Mouse (Mus musculus) cerebellum, adult 9-11 months (tissue): ENCODE measurements around the gene Kctd15.

Source experiments
- DNase-seq: peaks from one replicate; pipeline ENCODE4 v3.0.0; 2022

Kctd15 gene

GRCm38 (mm10) chr7:34656632-34657031, at the start of gene Kctd15:
TSS of gene Kctd15 (minus strand) at chr7:34656732.
- no peak for DNase-seq

GRCm38 (mm10) chr7:34704401-34704800, 47.9 kb upstream of the Kctd15 start:
- DNase-seq: no peak

GRCm38 (mm10) chr7:34703437-34703836, 46.9 kb upstream of the Kctd15 start:
- no peak for DNase-seq

GRCm38 (mm10) chr7:34702718-34703351, 46.3 kb upstream of the Kctd15 start:
- DNase-seq: no peak

- DNase-seq: no peak
These were observed 43.4 kb upstream of the Kctd15 start for GRCm38 (mm10) chr7:34699888-34700287.

GRCm38 (mm10) chr7:34698221-34698620, 41.7 kb upstream of the Kctd15 start:
- no peak for DNase-seq

GRCm38 (mm10) chr7:34696086-34696485, 39.6 kb upstream of the Kctd15 start:
- DNase-seq: no peak

- no peak for DNase-seq
These were observed 38.4 kb upstream of the Kctd15 start for GRCm38 (mm10) chr7:34694898-34695297.

- DNase-seq: no peak
These were observed 37.4 kb upstream of the Kctd15 start for GRCm38 (mm10) chr7:34693916-34694315.

GRCm38 (mm10) chr7:34693072-34693471, 36.5 kb upstream of the Kctd15 start:
- DNase-seq: no peak

- DNase-seq: no peak
These were observed 33.6 kb upstream of the Kctd15 start for GRCm38 (mm10) chr7:34690111-34690510.

GRCm38 (mm10) chr7:34689028-34689427, 32.5 kb upstream of the Kctd15 start:
- DNase-seq: no peak

GRCm38 (mm10) chr7:34685801-34686200, 29.3 kb upstream of the Kctd15 start:
- DNase-seq: no peak

- DNase-seq: no peak
These were observed 28.6 kb upstream of the Kctd15 start for GRCm38 (mm10) chr7:34685176-34685575.

- no peak for DNase-seq
These were observed 24.4 kb upstream of the Kctd15 start for GRCm38 (mm10) chr7:34680771-34681421.

- DNase-seq: no peak
These were observed 23.4 kb upstream of the Kctd15 start for GRCm38 (mm10) chr7:34679886-34680285.

- DNase-seq: peak; percentile 57
These were observed 19.4 kb upstream of the Kctd15 start for GRCm38 (mm10) chr7:34675831-34676514.

GRCm38 (mm10) chr7:34675120-34675790, 18.7 kb upstream of the Kctd15 start:
- DNase-seq: no peak

- DNase-seq: no peak
These were observed 16.4 kb upstream of the Kctd15 start for GRCm38 (mm10) chr7:34672916-34673315.

- DNase-seq: peak; percentile 78
These were observed 15.4 kb upstream of the Kctd15 start for GRCm38 (mm10) chr7:34671911-34672310.

- DNase-seq: no peak
These were observed 14.2 kb upstream of the Kctd15 start for GRCm38 (mm10) chr7:34670778-34671177.

- no peak for DNase-seq
These were observed 12.8 kb upstream of the Kctd15 start for GRCm38 (mm10) chr7:34669336-34669735.

GRCm38 (mm10) chr7:34667874-34668273, 11.3 kb upstream of the Kctd15 start:
- DNase-seq: no peak

- no peak for DNase-seq
These were observed 6.6 kb upstream of the Kctd15 start for GRCm38 (mm10) chr7:34663145-34663544.
